Mouse (Mus musculus): ENCODE measurements around the gene Pde4b.

The Pde4b gene

GRCm38 (mm10) chr4:102570766-102571411 lies 483.5 kb downstream of the Pde4b start:
- in situ Hi-C loops (cut with MboI) = loop anchor here (5.0 kb wide), 1 partner anchor 54 kb away; no protein-coding TSS in a partner anchor

GRCm38 (mm10) chr4:102572031-102572430 lies 484.7 kb downstream of the Pde4b start:
- in situ Hi-C loops (cut with MboI) = loop anchor here (5.0 kb wide), 1 partner anchor 55 kb away; no protein-coding TSS in a partner anchor

- in situ Hi-C loops (cut with MboI) = loop anchor here (5.0 kb wide), 1 partner anchor 55 kb away; no protein-coding TSS in a partner anchor
These were observed 485.2 kb downstream of the Pde4b start for GRCm38 (mm10) chr4:102572591-102572990.

GRCm38 (mm10) chr4:102573361-102573781 lies 486.0 kb downstream of the Pde4b start:
- in situ Hi-C loops (cut with MboI) = loop anchor here (5.0 kb wide), 1 partner anchor 56 kb away; no protein-coding TSS in a partner anchor

- in situ Hi-C loops (cut with MboI) = loop anchor here (5.0 kb wide), 1 partner anchor 57 kb away; no protein-coding TSS in a partner anchor
These were observed 486.9 kb downstream of the Pde4b start for GRCm38 (mm10) chr4:102574226-102574625.

GRCm38 (mm10) chr4:102574666-102575254 lies 487.4 kb downstream of the Pde4b start:
- in situ Hi-C loops (cut with MboI) = loop anchor here (5.0 kb wide), 2 partner anchors 43 to 57 kb away; no protein-coding TSS in a partner anchor

GRCm38 (mm10) chr4:102576109-102576508 lies 488.8 kb downstream of the Pde4b start:
- in situ Hi-C loops (cut with MboI) = loop anchor here (5.0 kb wide), 1 partner anchor 41 kb away; no protein-coding TSS in a partner anchor

- in situ Hi-C loops (cut with MboI) = loop anchor here (5.0 kb wide), 1 partner anchor 40 kb away; no protein-coding TSS in a partner anchor
These were observed 490.3 kb downstream of the Pde4b start for GRCm38 (mm10) chr4:102577636-102578035.

- in situ Hi-C loops (cut with MboI) = loop anchor here (5.0 kb wide), 1 partner anchor 38 kb away; no protein-coding TSS in a partner anchor
These were observed 491.7 kb downstream of the Pde4b start for GRCm38 (mm10) chr4:102579051-102579450.

- in situ Hi-C loops (cut with MboI) = loop anchor here (5.0 kb wide), 1 partner anchor 38 kb away; no protein-coding TSS in a partner anchor
These were observed 492.4 kb downstream of the Pde4b start for GRCm38 (mm10) chr4:102579746-102580145.

GRCm38 (mm10) chr4:102582165-102582749 lies 494.9 kb downstream of the Pde4b start:
- in situ Hi-C loops (cut with MboI) = no loop called here

- in situ Hi-C loops (cut with MboI) = no loop called here
These were observed 495.6 kb downstream of the Pde4b start for GRCm38 (mm10) chr4:102582963-102583362.

GRCm38 (mm10) chr4:102583469-102583868 lies 496.1 kb downstream of the Pde4b start:
- in situ Hi-C loops (cut with MboI) = no loop called here

GRCm38 (mm10) chr4:102584601-102585265 lies 497.4 kb downstream of the Pde4b start:
- in situ Hi-C loops (cut with MboI) = no loop called here

- in situ Hi-C loops (cut with MboI) = no loop called here
These were observed 498.2 kb downstream of the Pde4b start for GRCm38 (mm10) chr4:102585541-102585940.

- in situ Hi-C loops (cut with MboI) = no loop called here
These were observed 499.4 kb downstream of the Pde4b start for GRCm38 (mm10) chr4:102586787-102587186.

- in situ Hi-C loops (cut with MboI) = no loop called here
These were observed 501.5 kb downstream of the Pde4b start for GRCm38 (mm10) chr4:102588668-102589455.

GRCm38 (mm10) chr4:102589537-102590031 lies 502.2 kb downstream of the Pde4b start:
- in situ Hi-C loops (cut with MboI) = no loop called here

GRCm38 (mm10) chr4:102591798-102592197 lies 504.5 kb downstream of the Pde4b start:
- in situ Hi-C loops (cut with MboI) = no loop called here

- in situ Hi-C loops (cut with MboI) = no loop called here
These were observed 505.2 kb downstream of the Pde4b start for GRCm38 (mm10) chr4:102592541-102592940.

- in situ Hi-C loops (cut with MboI) = no loop called here
These were observed 506.3 kb downstream of the Pde4b start for GRCm38 (mm10) chr4:102593631-102594030.

Measured in mature B cell (primary cell).